Comparison of ENCODE assay signal across 14 mouse cellular contexts in genomic region chr1:189663437-189663836, GRCm38 (mm10). TPM values are rescaled to one million over a fixed set of nuclear protein-coding genes. Genes with fewer than 3 reads are reported as not detected.
DNase-seq lines count a peak whose midpoint lies in the region; TF ChIP-seq lines count a peak whose summit lies in the region.
"Had no signal": no experiment of that assay in that cellular context is flagged by ENCODE, and none has a peak within 500 bp of the region (broad histone marks: within the 10 kb centered on the region; RNA-seq: fewer than 3 reads in every experiment).

No protein-coding gene starts in this region.

- TF ChIP-seq CTCF in left cerebral cortex, adult 2 months (IDR thresholded peaks at IDR 0.05): no peak

- intact Hi-C loops in left cerebral cortex, postnatal 25 days (cut with DNase I): no loop called here
- intact Hi-C loops in left cerebral cortex, adult 2 months (cut with DNase I): no loop called here

- no peak overlapping the region for H3K4me3 ChIP-seq in left cerebral cortex, adult 2 months
- H3K4me3 ChIP-seq: heart, embryonic 15.5 days; neural tube, embryonic 12.5 days had no signal

- H3K27ac ChIP-seq in left cerebral cortex, adult 2 months: no peak overlapping the region
- H3K27ac ChIP-seq: heart, embryonic 15.5 days; neural tube, embryonic 12.5 days had no signal

- peak; percentile 26 to 44 for DNase-seq in left cerebral cortex, postnatal 25 days (ENCODE audit: low spot score in 2 of 2)
- no peak for DNase-seq in left cerebral cortex, adult 2 months (ENCODE audit: extremely low spot score in 1 of 2, low spot score in 2 of 2)
- peak; percentile 37 for DNase-seq in cerebellum, adult 11 months
- DNase-seq in cerebellum, postnatal 25 days: peak; percentile 62 to 76
- peak; percentile 49 to 87 for DNase-seq in layer of hippocampus, postnatal 14 days (ENCODE audit: low spot score in 2 of 2)
- no peak for DNase-seq in kidney, postnatal 36 days
- no peak for DNase-seq in lung, postnatal 10 days
- DNase-seq: adrenal gland, postnatal 25 days; kidney, adult 11 months; kidney, postnatal 4 days; lung, adult 2 months; spleen, adult 18-20 months had no signal

RNA-seq across cellular contexts. Expression of gene Cenpf, which starts 24.4 kb away (rescaled TPM):
- under 1 TPM; 0.48 to 0.53 TPM for total RNA-seq in left cerebral cortex, postnatal 25 days (2021)
- under 1 TPM; 0.37 to 0.84 TPM for total RNA-seq in left cerebral cortex, adult 2 months (2021)
- total RNA-seq in layer of hippocampus, postnatal 14 days (2021): 1 to 10 TPM; 3.0 to 4.0 TPM

Comparison
In these comparisons a context has a peak if more than half of its experiments do, and no peak if none do; other contexts are left out.
1. DNase-seq: peak in left cerebral cortex, postnatal 25 days (2 of 2), cerebellum, adult 11 months (single experiment), cerebellum, postnatal 25 days (2 of 2) and layer of hippocampus, postnatal 14 days (2 of 2); none in left cerebral cortex, adult 2 months (0 of 2), kidney, postnatal 36 days (0 of 2) and lung, postnatal 10 days (single experiment).